Mouse (Mus musculus): Measurements from ENCODE around the gene Btbd9.

The Btbd9 gene

DNA sequence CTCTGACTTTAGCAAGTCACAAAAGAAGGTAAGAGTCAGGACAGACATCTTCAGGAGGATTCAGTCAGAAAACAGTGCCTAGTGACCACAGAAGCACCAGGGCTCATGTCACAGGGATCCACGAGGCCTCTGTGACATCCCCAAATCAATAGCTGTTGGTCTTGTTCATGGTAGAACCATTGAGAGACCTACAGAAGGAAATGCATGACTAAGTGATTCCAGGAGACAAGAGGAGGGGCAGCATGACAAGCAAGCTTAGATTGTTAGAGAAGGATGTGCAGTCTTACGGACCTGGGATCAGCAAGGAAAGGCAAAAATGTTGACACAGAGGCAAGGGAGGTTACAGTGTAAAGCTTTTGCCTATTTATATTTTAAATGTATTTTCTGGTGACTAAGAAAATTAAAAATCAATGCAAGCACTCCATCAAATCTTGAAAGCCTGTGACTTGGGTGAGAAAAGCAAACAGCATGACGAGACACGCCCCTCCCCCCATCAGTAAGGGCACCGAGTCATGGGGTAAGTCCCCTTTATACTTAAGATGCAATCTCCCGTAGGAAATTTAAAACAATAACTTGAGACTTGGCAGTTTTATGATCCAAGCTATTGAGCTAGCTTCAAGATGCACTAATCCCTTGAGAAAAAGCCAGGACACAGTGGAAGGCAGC, 315.5 kb downstream of the Btbd9 start:
- in situ Hi-C loops (cut with MboI; ENCODE audit: low sequenced_read_pairs) = no loop called here

DNA sequence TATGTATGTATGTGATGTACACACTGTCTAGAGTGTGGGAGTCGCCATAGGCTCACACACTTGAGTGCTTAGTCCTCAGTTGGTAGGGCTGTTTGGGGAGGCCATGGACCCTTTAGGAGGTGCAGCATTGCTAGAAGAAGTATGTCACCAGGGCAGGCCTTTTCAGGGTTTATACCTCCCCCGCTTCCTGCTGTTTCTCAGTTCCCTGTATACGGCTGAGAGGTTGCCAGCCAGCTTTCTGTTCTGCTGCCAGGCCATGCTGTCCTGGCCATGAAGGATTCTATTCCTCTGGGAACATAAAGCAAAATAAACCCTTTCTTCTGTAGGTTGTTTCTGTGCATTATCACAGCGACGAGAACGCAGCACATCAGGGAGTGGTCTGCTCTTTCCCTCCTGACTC, 316.4 kb downstream of the Btbd9 start:
- in situ Hi-C loops (cut with MboI; ENCODE audit: low sequenced_read_pairs) = no loop called here

DNA sequence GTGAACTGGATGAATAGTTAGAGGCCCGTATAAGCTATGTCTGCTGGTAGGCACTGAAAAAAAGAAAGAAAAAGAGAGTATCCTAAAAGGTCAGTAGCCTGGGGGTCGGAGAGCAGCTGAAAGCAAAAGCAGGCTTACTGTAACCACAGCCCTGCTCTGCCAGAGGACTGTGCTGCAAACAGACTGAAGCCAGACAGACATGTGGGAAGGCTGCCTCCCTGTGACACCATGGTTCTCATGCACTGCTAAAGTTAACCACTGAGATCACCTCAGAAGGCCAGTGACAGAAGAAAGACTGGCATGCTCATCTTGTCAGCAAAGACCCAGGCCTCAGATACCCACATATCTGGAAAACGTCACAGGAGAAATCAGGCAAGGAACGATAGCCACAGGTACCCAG, 317.8 kb downstream of the Btbd9 start:
- in situ Hi-C loops (cut with MboI; ENCODE audit: low sequenced_read_pairs) = no loop called here

DNA sequence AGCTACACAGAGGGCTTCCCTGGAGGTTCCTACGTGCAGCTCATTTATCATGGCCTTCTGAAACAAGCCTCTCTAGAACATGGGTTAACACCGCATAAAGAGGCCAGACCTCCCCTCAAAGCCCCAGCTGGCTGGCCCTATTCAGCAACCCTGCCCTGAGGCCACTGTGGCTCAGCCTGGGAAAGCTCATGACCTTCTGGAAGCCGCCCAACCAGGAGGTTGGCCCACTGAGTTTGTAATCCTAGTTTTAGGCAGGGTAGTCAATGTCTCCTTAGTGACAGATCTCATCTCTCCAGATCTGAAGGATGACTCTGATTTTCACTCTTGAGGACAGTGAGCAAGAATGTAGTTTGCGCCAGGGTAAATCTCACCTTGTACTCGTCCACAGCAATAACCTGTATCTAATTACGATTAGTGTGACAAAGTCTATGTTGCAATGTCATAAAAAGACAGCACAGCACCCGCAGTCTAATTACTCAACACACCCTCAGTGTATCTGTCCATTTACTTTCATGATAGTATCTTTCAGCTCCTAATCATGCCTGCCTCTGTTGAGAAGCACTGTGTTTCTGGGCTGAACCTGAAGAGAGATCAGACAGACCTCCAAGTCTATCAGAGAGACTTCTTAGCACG, 320.2 kb downstream of the Btbd9 start:
- in situ Hi-C loops (cut with MboI; ENCODE audit: low sequenced_read_pairs) = no loop called here

DNA sequence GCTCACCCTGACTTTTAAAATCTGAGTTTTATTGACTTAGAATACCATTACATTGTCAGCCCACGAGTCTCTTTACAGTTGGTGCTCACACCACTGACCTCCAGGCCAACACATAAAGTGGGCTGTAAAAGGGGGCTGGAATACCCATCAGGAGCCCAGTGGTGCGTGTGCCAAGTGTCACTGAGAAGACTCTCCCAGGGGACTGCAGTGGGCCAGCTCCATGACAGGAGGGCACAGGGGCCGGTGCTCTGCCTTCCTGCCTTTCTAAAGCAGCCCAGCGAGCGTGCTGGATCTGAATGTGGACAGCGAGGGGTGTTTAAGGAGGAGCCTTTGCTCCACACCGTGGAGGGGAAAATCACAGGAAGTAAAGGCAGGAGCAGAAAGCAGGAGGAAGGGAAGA, 322.4 kb downstream of the Btbd9 start:
- in situ Hi-C loops (cut with MboI; ENCODE audit: low sequenced_read_pairs) = no loop called here

DNA sequence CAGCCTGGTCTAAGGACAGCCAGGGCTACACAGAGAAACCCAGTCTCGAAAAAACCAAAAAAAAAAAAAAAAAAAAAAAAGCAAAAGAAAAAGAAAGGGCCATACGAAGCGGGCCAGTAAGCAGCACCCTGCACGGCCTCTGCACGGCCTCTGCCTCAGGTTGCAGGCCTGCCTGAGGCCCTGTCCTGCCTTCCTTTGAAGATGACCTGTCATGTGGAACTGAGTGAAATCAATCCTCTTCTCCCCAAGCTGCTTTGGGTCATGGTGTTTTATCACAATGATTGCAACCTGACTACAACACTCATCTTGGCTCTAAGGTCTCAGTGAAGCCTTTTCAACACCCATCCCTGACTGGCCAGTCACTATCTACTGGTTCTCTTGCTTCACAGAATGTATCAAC, 323.3 kb downstream of the Btbd9 start:
- in situ Hi-C loops (cut with MboI; ENCODE audit: low sequenced_read_pairs) = no loop called here

DNA sequence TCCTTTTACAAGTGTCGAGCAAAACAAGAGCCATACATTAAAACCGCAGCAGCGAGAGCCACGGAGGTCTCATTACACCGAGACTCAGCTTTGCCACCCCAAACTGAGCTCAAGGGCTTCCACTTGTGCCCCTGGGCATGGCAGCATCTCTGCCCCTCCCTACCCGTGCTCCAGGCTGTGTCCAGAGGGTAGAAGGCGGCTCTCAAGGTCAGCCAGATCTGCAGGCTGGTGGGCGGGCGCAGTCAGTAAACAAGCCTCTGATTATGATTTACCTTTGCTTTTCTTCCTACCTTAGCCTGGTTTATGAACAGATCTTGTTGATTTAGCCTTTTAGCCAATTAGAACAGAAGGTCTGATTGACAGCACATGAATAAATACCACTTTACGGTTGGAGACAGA, 331.0 kb downstream of the Btbd9 start:
- in situ Hi-C loops (cut with MboI; ENCODE audit: low sequenced_read_pairs) = no loop called here

DNA sequence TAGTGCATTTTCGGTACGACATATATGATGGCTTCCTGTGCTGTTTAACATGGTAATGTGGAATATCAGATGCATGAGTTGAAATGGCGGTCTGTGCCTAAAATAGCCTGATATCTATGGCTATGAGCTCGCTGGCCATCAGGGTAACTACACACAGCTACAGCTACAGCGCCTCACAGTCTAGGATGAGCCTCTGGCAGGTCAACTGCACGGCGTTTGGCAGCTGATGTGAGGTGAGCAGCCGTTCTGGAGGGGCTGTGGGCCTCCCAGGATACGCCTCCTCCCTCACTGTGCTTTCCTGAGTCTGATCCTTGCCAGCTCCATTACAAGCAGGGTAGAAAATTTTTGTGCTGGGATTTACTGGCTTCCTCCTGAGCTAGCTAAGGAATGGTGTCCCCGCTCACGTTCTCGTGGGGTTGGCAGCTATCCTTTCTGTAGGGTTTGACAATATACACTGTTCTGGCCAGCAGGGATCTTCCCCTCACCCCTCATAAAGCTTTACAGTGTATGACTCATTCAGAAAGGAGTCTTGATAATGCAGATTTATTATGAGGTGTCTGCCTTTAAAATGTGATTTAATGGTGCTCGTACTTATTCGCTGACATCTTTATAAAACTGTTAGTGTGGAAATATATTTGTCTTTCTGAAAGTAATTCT, 331.5 kb downstream of the Btbd9 start:
- in situ Hi-C loops (cut with MboI; ENCODE audit: low sequenced_read_pairs) = no loop called here

DNA sequence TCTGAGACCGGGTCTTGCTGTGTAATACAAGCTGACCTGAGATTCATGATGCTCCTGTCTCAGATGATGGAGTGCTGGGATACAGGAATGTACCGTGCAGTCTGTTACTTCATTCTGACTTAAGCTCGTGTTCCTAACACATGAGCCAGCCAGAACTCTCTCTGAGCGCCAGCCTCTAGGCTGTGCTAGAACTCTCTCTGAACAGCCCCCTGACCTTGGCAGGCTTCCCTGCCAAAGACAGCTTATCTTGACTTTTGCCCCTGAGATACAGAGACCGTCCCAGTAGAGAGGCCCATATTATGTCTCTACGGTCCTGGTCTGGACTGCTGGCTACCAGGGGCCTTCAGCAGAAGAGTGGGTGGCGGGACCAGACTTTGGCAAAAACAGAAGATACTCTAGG, 332.7 kb downstream of the Btbd9 start:
- in situ Hi-C loops (cut with MboI; ENCODE audit: low sequenced_read_pairs) = no loop called here

DNA sequence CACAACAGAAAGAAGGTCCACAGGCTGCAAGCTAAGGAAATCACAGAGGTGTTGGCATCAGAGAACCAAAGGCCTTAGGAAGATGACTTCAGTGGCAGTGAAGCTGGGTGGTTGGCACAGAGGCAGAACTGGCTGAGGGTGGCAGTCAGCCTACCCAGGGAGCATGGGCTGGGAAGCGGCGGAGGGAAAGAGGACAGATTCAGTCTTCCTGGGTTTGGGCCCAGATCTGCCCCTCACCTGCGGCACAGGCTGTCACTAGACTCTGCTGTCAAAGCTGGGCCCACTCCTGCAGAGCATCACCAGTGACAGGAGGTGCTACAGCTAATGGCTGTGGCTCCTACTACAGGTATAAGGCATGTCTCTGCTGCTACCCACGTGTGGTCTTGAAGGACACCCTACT, 333.6 kb downstream of the Btbd9 start:
- in situ Hi-C loops (cut with MboI; ENCODE audit: low sequenced_read_pairs) = no loop called here

DNA sequence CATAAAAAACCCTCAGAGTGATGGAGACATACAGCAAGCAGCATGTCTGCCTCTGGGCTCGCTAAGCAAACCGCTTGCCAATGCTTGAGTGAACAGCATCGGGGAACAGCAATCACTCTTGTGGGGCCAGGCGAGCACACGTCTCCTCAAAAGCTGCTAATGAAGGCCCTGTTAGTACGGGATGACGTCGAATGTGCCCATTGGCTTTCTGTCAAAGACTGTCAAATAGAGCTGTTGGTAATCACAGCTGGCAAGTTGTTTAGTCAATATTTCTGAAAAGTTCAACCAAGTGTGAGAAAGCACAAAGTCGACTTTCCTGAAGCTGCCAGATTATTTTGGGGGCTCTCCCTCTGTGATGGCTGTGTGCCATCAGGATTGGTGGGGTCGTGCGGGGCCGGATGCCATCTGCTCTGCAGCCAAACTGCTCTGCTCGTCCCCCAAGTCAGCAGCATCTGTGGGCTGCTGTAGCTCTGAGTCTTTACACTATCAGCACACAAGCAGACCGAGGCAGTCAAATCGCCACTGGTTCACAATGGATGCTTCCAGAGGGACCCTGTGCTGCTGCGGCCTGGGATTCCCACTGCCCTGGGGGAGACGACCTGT, 334.5 kb downstream of the Btbd9 start:
- in situ Hi-C loops (cut with MboI; ENCODE audit: low sequenced_read_pairs) = no loop called here

DNA sequence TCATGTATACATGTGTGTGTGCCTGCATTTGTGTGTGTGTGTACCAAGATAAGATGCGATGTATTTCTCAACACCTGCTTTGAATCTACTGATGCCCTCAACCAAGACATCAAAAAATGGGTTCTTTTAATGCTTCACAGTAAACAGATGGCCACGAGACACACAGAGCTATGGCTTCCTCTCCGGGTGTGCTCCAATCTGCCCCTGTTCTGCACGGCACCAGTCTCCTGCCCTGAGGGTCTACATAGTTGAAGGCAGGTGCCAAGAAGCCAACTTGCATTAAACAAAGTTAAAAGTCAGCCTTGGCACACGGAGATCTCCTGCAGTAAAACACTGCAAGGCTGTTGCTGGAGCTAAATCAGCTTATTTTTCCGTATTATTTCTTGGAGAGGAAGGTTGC, 335.2 kb downstream of the Btbd9 start:
- in situ Hi-C loops (cut with MboI; ENCODE audit: low sequenced_read_pairs) = no loop called here

DNA sequence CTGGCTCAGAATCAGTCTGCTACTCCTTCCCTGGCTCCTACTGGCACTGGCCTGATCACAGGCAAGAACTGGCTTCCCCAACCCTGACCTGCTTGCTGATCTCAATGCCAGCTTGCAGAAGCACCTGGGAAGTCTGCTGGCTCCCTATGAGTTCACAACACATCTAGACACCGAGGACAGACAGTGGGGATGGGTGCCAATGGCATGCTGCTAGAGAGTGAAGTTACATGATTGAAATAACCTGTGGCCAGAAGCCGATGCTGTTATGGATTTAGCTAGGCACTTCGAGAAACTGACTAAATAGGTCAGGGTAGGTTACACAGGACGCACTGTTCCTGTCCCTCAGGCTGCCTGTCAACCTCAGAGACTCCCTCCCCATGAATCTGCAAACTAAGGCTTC, 335.6 kb downstream of the Btbd9 start:
- in situ Hi-C loops (cut with MboI; ENCODE audit: low sequenced_read_pairs) = no loop called here

DNA sequence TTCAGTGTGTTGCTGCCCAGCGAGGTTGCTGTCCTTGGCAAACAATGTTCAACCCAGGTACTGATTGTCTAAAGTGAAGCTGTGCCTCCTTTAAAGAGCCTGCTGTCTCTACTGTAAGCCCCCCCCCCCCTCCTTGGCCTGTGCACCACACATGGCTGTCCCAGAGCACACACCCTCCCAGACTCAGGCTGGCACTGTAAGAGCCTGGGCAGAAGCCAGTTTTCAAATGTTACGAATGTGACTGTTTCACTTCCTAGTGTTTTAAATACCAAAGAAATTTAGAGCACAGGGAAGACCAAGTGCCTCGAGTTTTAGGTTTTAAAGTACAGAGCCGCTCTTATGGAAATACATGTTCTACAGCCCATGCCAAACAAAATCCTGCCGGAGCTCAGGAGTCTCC, 336.8 kb downstream of the Btbd9 start:
- in situ Hi-C loops (cut with MboI; ENCODE audit: low sequenced_read_pairs) = no loop called here

DNA sequence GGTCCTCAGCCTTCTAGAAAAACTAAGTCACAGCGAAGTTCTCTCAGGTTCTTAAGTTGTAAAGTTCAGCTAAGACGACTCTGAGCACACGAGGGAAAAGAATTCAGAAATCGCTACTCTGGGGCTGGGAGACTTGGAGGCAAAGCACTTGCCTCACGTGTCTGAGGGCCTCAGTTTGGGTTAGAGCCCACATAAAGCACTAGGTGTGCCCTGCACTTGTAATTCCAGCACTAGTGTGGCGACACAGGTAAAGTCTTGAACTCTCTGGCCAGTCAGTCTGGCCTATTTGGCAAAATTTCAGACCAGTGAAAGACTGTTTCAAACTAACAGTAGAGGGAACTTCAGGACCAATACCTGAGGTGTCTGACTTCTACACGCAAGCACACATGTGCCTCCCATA, 338.7 kb downstream of the Btbd9 start:
- in situ Hi-C loops (cut with MboI; ENCODE audit: low sequenced_read_pairs) = no loop called here

DNA sequence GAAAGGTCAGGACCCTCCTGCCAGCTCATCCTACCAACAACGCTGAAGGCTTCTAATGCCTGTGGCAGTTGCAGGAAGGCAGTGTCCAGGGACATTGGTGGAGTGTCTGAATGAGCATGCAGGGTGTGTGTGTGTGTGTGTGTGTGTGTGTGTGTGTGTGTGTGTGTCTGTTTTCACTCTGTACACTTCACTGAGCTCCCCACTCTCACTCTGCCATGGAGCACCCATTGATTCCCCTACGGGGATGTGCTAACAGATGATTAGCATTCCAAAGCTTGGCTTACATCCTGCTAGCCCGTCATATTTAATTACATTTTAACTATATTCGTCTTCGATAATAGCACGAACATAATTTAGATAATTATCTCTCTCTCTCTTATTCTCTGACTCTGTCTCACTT, 339.7 kb downstream of the Btbd9 start:
- in situ Hi-C loops (cut with MboI; ENCODE audit: low sequenced_read_pairs) = no loop called here

DNA sequence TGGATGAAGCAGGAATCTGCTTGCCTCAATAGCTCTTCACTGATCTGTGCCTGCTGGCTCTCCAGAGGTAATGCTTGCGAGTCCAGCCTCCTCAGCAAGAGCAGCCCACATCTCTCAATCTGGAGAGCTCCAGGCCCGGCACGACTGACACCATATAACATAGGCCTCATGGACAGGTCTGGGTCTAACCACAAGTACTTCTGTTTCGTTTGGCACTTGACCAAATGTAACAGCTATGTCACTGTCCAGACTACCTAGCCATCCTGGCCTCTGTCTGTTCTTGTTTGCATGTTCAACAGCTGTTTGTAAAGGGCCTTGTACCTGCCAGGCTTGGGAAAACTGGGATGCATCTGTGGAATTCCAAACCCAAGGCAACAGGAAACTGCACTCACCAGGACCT, 340.9 kb downstream of the Btbd9 start:
- in situ Hi-C loops (cut with MboI; ENCODE audit: low sequenced_read_pairs) = no loop called here

DNA sequence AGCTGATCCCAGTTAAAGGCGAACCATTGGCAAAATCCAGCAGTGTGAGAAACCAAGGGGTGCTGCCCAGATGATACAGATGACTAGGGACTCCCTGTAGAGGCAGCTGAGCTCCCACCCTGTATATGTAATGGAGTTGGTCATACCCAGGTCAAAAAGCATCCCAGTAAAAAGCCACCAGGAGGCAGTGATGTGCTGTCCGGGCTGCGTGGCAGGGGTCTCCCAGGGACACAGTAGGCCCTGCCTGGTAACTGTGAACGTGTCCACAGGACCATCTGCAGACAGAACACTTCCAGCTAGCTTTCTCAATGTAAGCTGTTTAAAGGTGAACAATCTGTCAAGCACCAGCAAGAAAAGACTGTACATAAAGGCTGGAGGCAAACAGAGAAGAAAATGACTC, 343.6 kb downstream of the Btbd9 start:
- in situ Hi-C loops (cut with MboI; ENCODE audit: low sequenced_read_pairs) = no loop called here

DNA sequence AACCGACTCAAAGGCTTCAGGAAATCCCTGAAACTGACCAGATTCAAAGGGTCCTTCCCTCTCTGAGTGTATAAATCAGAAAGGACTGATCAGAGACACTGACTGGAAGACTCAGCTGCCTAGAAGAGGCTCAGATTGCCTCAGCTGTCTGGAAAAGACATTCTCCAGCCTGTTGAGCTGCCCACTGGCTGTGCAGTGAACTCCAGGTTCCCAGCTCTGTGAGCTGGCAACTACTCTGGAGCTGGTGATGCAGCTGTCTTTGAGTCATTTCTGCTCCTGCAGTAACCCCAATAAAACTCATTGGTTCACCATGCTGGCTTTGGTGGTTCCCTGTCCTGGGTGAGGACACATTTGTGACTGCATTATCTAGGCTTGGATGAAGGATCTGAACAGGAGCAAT, 344.8 kb downstream of the Btbd9 start:
- in situ Hi-C loops (cut with MboI; ENCODE audit: low sequenced_read_pairs) = no loop called here

DNA sequence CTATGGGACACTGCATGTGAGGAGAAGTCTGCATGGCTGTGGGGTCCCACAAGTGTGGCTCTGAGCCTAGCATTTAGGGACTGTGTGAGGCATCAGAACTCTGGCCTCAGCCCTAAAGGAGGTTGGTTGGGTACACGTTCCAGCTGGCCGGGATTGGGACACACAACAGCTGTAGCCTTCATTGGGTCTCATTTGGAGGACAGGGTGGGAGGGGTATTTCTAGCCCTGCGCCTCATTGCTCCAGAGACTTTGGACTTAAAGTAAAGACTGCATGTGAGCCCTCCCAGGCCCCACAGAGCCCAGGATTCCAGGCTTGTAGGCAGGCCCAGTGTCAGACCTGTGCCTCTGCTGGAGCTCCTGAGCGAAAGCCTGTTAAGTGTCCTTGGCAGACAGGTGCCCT, 345.9 kb downstream of the Btbd9 start:
- in situ Hi-C loops (cut with MboI; ENCODE audit: low sequenced_read_pairs) = no loop called here

DNA sequence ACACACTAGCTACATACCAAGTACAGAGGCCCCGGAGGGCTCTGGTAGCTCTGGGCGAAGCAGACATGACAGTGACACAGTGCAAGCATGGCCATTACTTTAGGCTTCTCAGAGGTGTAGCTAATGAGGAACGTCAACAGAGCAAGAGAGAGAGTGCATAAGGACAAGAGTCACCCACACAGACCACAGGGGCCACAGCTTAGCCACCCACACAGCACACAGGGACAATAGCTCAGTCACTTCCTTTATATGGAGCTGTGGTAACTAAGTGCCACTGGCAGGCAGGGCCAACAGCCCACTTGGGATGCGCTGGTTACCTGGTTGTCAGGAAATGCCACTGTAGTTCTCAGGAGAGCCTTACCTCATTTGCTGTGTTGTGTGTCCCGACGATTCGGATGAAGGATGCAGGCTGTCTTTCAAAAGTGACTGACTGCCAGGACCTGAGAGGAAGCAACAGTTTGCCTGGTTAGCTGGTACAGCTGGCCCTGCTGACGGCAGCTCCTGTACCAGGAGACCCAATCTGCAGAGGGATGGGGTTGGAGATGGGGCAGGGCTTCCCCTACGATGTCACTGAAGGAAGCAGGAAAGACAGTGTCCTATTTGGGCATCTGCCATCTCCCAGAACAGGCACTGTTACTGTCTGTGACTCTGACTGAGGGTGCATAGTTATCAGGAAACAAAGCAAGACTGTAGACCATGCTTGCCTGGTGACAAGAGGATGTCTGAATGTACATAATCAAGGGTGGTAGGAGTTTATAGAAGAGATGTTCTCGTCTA, 347.7 kb downstream of the Btbd9 start:
- in situ Hi-C loops (cut with MboI; ENCODE audit: low sequenced_read_pairs) = no loop called here

Data from CH12F3 (cell line).